Mouse (Mus musculus) right cerebral cortex, postnatal 10 days (tissue): ENCODE data around the gene Gna12.
A peak's percentile ranks its signal among the peaks of the same experiment; 100 is the strongest.

ENCODE experiments used
- DNase-seq, 2 experiments: peaks; one replicate each; pipeline ENCODE4 v3.0.0; 2021; ENCODE audit warnings: low spot score in 2 of 2

Gna12 gene

GRCm38 (mm10) chr5:140827413-140827812 lies 2.8 kb downstream of the Gna12 start:
- no peak for DNase-seq

GRCm38 (mm10) chr5:140826796-140827195 lies 3.4 kb downstream of the Gna12 start:
- DNase-seq = peak in 1 of 2 experiments; percentile 25

GRCm38 (mm10) chr5:140826118-140826517 lies 4.1 kb downstream of the Gna12 start:
- DNase-seq = peak in 1 of 2 experiments; percentile 16

GRCm38 (mm10) chr5:140824126-140824525 lies 6.1 kb downstream of the Gna12 start:
- DNase-seq = no peak

GRCm38 (mm10) chr5:140823386-140823785 lies 6.8 kb downstream of the Gna12 start:
- no peak for DNase-seq

GRCm38 (mm10) chr5:140821951-140822350 lies 8.3 kb downstream of the Gna12 start:
- DNase-seq = no peak

- DNase-seq = no peak
Measured at GRCm38 (mm10) chr5:140820539-140820938, 9.7 kb downstream of the Gna12 start.

GRCm38 (mm10) chr5:140819594-140819993 lies 10.6 kb downstream of the Gna12 start:
- no peak for DNase-seq

GRCm38 (mm10) chr5:140818482-140819076 lies 11.7 kb downstream of the Gna12 start:
- no peak for DNase-seq

GRCm38 (mm10) chr5:140816950-140817568 lies 13.2 kb downstream of the Gna12 start:
- no peak for DNase-seq

- no peak for DNase-seq
Measured at GRCm38 (mm10) chr5:140816008-140816407, 14.2 kb downstream of the Gna12 start.

GRCm38 (mm10) chr5:140815059-140815728 lies 15.0 kb downstream of the Gna12 start:
- DNase-seq = no peak

GRCm38 (mm10) chr5:140814403-140814802 lies 15.8 kb downstream of the Gna12 start:
- no peak for DNase-seq

- no peak for DNase-seq
Measured at GRCm38 (mm10) chr5:140812699-140813098, 17.5 kb downstream of the Gna12 start.

GRCm38 (mm10) chr5:140812063-140812462 lies 18.2 kb downstream of the Gna12 start:
- DNase-seq = no peak

GRCm38 (mm10) chr5:140811390-140811789 lies 18.8 kb downstream of the Gna12 start:
- no peak for DNase-seq

- DNase-seq = no peak
Measured at GRCm38 (mm10) chr5:140806939-140807338, 23.3 kb downstream of the Gna12 start.

- DNase-seq = no peak
Measured at GRCm38 (mm10) chr5:140806252-140806651, 24.0 kb downstream of the Gna12 start.

GRCm38 (mm10) chr5:140801782-140802181 lies 28.4 kb downstream of the Gna12 start:
- DNase-seq = no peak

GRCm38 (mm10) chr5:140800288-140800923 lies 29.8 kb downstream of the Gna12 start:
- no peak for DNase-seq

GRCm38 (mm10) chr5:140799190-140799589 lies 31.0 kb downstream of the Gna12 start:
- DNase-seq = no peak

GRCm38 (mm10) chr5:140798775-140799174 lies 31.5 kb downstream of the Gna12 start:
- no peak for DNase-seq

- no peak for DNase-seq
Measured at GRCm38 (mm10) chr5:140798158-140798557, 32.1 kb downstream of the Gna12 start.
